Mouse (Mus musculus) midbrain, embryonic 11.5 days (tissue): ENCODE measurements around the gene Lysmd2. TPM values are rescaled to one million over a fixed set of nuclear protein-coding genes. Genes with fewer than 3 reads are reported as not detected.
A peak's percentile ranks its signal among the peaks of the same experiment; 100 is the strongest.

ENCODE experiments used
- ATAC-seq: fragments of 200-750 bp; cut with Nextera tagmentation; 2 replicates; pipeline ENCODE4 v1.8.0; 2017; ENCODE audit warnings: moderate TSS enrichment, moderate library complexity; ENCODE audit not compliant: low FRiP score
- DNase-seq: peaks from one replicate; pipeline ENCODE4 v3.0.0; 2015; ENCODE audit warnings: low spot score; ENCODE audit errors: missing footprints
- H3K27ac ChIP-seq: fragments of 300-500 bp; sonication (generic); 2 replicates; pipeline ENCODE4 v1.5.1; 2014; ENCODE audit warnings: low read depth, low read length
- H3K27me3 ChIP-seq: fragments of 300-500 bp; sonication (generic); 2 replicates; pipeline ENCODE4 v1.6.1; 2014; ENCODE audit warnings: mild to moderate bottlenecking, low read length, moderate library complexity, mixed read lengths; ENCODE audit not compliant: control insufficient read depth, insufficient read depth
- H3K36me3 ChIP-seq: fragments of 300-500 bp; sonication (generic); 2 replicates; pipeline ENCODE4 v1.6.1; 2014; ENCODE audit warnings: mild to moderate bottlenecking, low read length, moderate library complexity, mixed read lengths; ENCODE audit not compliant: control insufficient read depth, insufficient read depth
- H3K4me1 ChIP-seq: fragments of 300-500 bp; sonication (generic); 2 replicates; pipeline ENCODE4 v1.6.1; 2014; ENCODE audit warnings: low read length; ENCODE audit not compliant: control insufficient read depth, insufficient read depth
- H3K4me2 ChIP-seq: fragments of 300-500 bp; sonication (generic); 2 replicates; pipeline ENCODE4 v1.6.1; 2014; ENCODE audit warnings: mild to moderate bottlenecking, moderate library complexity
- H3K4me3 ChIP-seq: fragments of 300-500 bp; sonication (generic); 2 replicates; pipeline ENCODE4 v1.5.1; 2014; ENCODE audit warnings: low read depth, low read length
- H3K9ac ChIP-seq: fragments of 300-500 bp; sonication (generic); 2 replicates; pipeline ENCODE4 v1.6.1; 2014; ENCODE audit warnings: low read length
- H3K9me3 ChIP-seq: fragments of 300-500 bp; sonication (generic); 2 replicates; pipeline ENCODE4 v1.6.1; 2016; ENCODE audit warnings: low read length; ENCODE audit not compliant: control insufficient read depth
- whole genome bisulfite sequencing: fragments of 180-500 bp; shearing (Covaris S2); extraction: QIAGEN DNeasy Blood & Tissue Kit; methylation state at CpG from one replicate; pipeline ENCODE4 v1.1.7; 2014; 5-methylcytosine and 5-hydroxymethylcytosine counted together
- polyA plus RNA-seq: library from polyadenylated mRNA; unstranded; fragments of >200 nt; fragmentation: Nextera tagmentation; extraction: Ambion mirVana; gene quantifications from 2 replicates; pipeline ENCODE4 v1.2.1, GENCODE M21; 2014

The Lysmd2 gene
- polyA plus RNA-seq, 1 experiment from 2014 or later = 14.8 TPM

- no peaks in the 10 kb centered on the region for H3K27me3 ChIP-seq
- H3K4me1 ChIP-seq = 0 out of 2 replicates have a peak, but pooled peaks cover 3% of the 10 kb centered on the region
- no peak for ATAC-seq
- H3K9ac ChIP-seq = no peak overlapping the region
- DNase-seq = no peak
- H3K27ac ChIP-seq = no peak overlapping the region
- WGBS = 88% methylated on average over 4 of the region's 4 CpGs
- peaks cover 6% of the 10 kb centered on the region; the same call in 1 of the 2 replicates for H3K36me3 ChIP-seq
- no peak overlapping the region for H3K4me3 ChIP-seq
- H3K4me2 ChIP-seq = no peak overlapping the region
- H3K9me3 ChIP-seq = no peaks in the 10 kb centered on the region
These were observed 54.1 kb downstream of the Lysmd2 start for GRCm38 (mm10) chr9:75679629-75680028.

DNA sequence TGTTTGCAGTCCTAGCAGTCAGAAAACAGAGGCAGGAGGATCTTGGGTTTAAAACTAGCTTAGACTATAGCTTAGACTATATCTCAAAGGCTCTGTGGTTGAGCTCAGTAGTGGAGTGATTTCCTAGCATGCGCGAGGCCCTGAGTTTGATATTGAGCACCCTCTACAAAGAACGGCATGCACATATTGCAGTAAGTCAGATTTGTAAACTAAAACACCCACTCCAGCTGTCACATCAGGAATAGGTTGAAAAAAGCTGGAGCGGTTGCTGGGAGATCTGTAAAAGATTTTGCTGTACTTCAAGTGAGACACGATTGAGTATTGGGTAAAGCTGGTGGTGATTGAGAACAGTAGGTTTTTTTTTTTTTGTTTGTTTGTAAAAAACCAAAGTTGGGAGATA is 55.1 kb downstream of the Lysmd2 start:
- H3K9me3 ChIP-seq = no peaks in the 10 kb centered on the region
- H3K4me1 ChIP-seq = 0 out of 2 replicates have a peak, but pooled peaks cover 3% of the 10 kb centered on the region
- no peak overlapping the region for H3K4me2 ChIP-seq
- H3K27me3 ChIP-seq = no peaks in the 10 kb centered on the region
- H3K27ac ChIP-seq = no peak overlapping the region
- H3K36me3 ChIP-seq = peaks cover 6% of the 10 kb centered on the region; the same call in 1 of the 2 replicates
- H3K9ac ChIP-seq = no peak overlapping the region
- WGBS = 90% methylated on average over 5 of the region's 5 CpGs
- no peak for ATAC-seq
- no peak for DNase-seq
- no peak overlapping the region for H3K4me3 ChIP-seq

GRCm38 (mm10) chr9:75683426-75684191 is 58.1 kb downstream of the Lysmd2 start, which contains the start of gene Scg3:
Scg3 (minus strand) TSS chr9:75684056.
- H3K9ac ChIP-seq = peak within 1 kb of the TSS; percentile 56
- H3K27ac ChIP-seq = 0 out of 2 replicates have a peak within 1 kb of the TSS, but pooled peaks have one; percentile 1
- H3K9me3 ChIP-seq = no peaks in the 10 kb centered on the region
- peak; percentile 99 for DNase-seq
- H3K27me3 ChIP-seq = no peaks in the 10 kb centered on the region
- 6% methylated on average over 42 of the region's 42 CpGs for WGBS
- ATAC-seq = peak; percentile 100
- peak within 1 kb of the TSS; percentile 40 for H3K4me3 ChIP-seq
- H3K4me2 ChIP-seq = peak within 1 kb of the TSS; percentile 49
- H3K4me1 ChIP-seq = 0 out of 2 replicates have a peak, but pooled peaks cover 3% of the 10 kb centered on the region
- H3K36me3 ChIP-seq = no peaks in the 10 kb centered on the region

GRCm38 (mm10) chr9:75684292-75684691 is 58.8 kb downstream of the Lysmd2 start:
- H3K4me1 ChIP-seq = 0 out of 2 replicates have a peak, but pooled peaks cover 3% of the 10 kb centered on the region
- DNase-seq (peak; percentile 85), ATAC-seq (peak; percentile 12; the same call in 1 of the 2 replicates)
- H3K27me3 ChIP-seq = no peaks in the 10 kb centered on the region
- no peaks in the 10 kb centered on the region for H3K36me3 ChIP-seq
- no peaks in the 10 kb centered on the region for H3K9me3 ChIP-seq
- H3K9ac ChIP-seq = peak overlapping the region; percentile 56; the same call in 1 of the 2 replicates
- H3K27ac ChIP-seq = no peak overlapping the region
- 69% methylated on average over 4 of the region's 4 CpGs for WGBS
- H3K4me2 ChIP-seq = peak overlapping the region; percentile 49
- peak overlapping the region; percentile 40 for H3K4me3 ChIP-seq

GRCm38 (mm10) chr9:75684772-75685171 is 59.2 kb downstream of the Lysmd2 start:
- Histone ChIP-seq H3K27me3 (no peaks in the 10 kb centered on the region), H3K9ac (no peak overlapping the region), H3K4me2 (peak overlapping the region; percentile 49; the same call in 1 of the 2 replicates), H3K9me3 (no peaks in the 10 kb centered on the region), H3K4me3 (no peak overlapping the region), H3K4me1 (0 out of 2 replicates have a peak, but pooled peaks cover 3% of the 10 kb centered on the region), H3K27ac (no peak overlapping the region), H3K36me3 (no peaks in the 10 kb centered on the region)
- DNase-seq (no peak), ATAC-seq (no peak)
- 61% methylated on average over 3 of the region's 3 CpGs for WGBS

Other genes with a start within 250 kb of the Lysmd2 start
- 193 and 199 TPM in 2 replicates for gene Mapk6, start 215.7 kb upstream of the Lysmd2 start, polyA plus RNA-seq
- 45.2 and 49.9 TPM in 2 replicates for gene Leo1, start 184.2 kb upstream of the Lysmd2 start, polyA plus RNA-seq
- 97.4 and 105 TPM in 2 replicates for gene Tmod3, start 66.1 kb upstream of the Lysmd2 start, polyA plus RNA-seq
- gene Tmod2, start 14.4 kb upstream of the Lysmd2 start, polyA plus RNA-seq = 63.2 and 70.7 TPM in 2 replicates
- gene Scg3, start 58.3 kb downstream of the Lysmd2 start, polyA plus RNA-seq = 63.1 and 73.8 TPM in 2 replicates
- 3.4 and 4.0 TPM in 2 replicates for gene Bmp5, start 149.6 kb downstream of the Lysmd2 start, polyA plus RNA-seq